Mouse (Mus musculus) Patski (cell line): ENCODE measurements around the gene Gm9918. TPM values are rescaled to one million over a fixed set of nuclear protein-coding genes. Genes with fewer than 3 reads are reported as not detected.

ENCODE experiments used
- ATAC-seq: fragments of 100-300 bp; one replicate; pipeline ENCODE4 v1.8.0; 2021
- CTCF ChIA-PET: fragments of 350-600 bp; sonication (Branson Sonifier 250); formaldehyde crosslinking; loops from one replicate; lab custom pipeline; 2022; ENCODE audit warnings: inconsistent platforms; lab: Charles Lee
- POLR2A ChIA-PET: fragments of 350-600 bp; sonication (Branson Sonifier 250); formaldehyde crosslinking; loops from one replicate; lab custom pipeline; 2022; ENCODE audit warnings: antibody characterized with exemption, inconsistent platforms; lab: Charles Lee
- DNase-seq: peaks from one replicate; pipeline ENCODE4 v3.0.0-alpha.2; 2011; ENCODE audit warnings: low read depth, low spot score
- H3K27me3 ChIP-seq: fragments of 371-371 bp; one replicate; pipeline ENCODE4 v1.5.1; 2021
- CTCF ChIP-seq: fragments of 100-300 bp; IDR thresholded peaks from one replicate; pipeline ENCODE4 v1.5.1; 2021
- in situ Hi-C: fragments of 300-500 bp; cut with MboI; formaldehyde crosslinking; loops from 3 replicates; pipeline ENCODE4 v1.11.1; 2018; ENCODE audit warnings: low pct_unique_long_range_greater_than_20kb, mixed read lengths
- polyA plus RNA-seq: library from polyadenylated mRNA; unstranded; gene quantifications from one replicate; pipeline ENCODE4 v1.2.3, GENCODE M21; 2021

The Gm9918 gene
- polyA plus RNA-seq, 1 experiment from 2014 or later = 0.03 TPM

- POLR2A ChIA-PET = interaction anchor here (1.3 kb wide), 1 partner anchor 14 kb away, joined by 4 read pairs; no protein-coding TSS in a partner anchor
These were observed 25.8 kb upstream of the Gm9918 start for GRCm38 (mm10) chr15:102244306-102245191.

GRCm38 (mm10) chr15:102245461-102245881 lies 24.9 kb upstream of the Gm9918 start:
- no peak for TF ChIP-seq CTCF
- POLR2A ChIA-PET = interaction anchor here (1.3 kb wide), 1 partner anchor 13 kb away, joined by 4 read pairs; no protein-coding TSS in a partner anchor
- H3K27me3 ChIP-seq = no peaks in the 10 kb centered on the region
- no peak for DNase-seq
- CTCF ChIA-PET = interaction anchor here (1.7 kb wide), 1 partner anchor 21 kb away, joined by 9 read pairs; no protein-coding TSS in a partner anchor
- in situ Hi-C loops = no loop called here
- no peak for ATAC-seq

More at GRCm38 (mm10) chr15:102244306-102245191, 25.8 kb upstream of the Gm9918 start:
- TF ChIP-seq CTCF = no peak
- no peak for DNase-seq
- no peaks in the 10 kb centered on the region for H3K27me3 ChIP-seq
- CTCF ChIA-PET = no interaction called here
- ATAC-seq = no peak
- in situ Hi-C loops = no loop called here

DNA sequence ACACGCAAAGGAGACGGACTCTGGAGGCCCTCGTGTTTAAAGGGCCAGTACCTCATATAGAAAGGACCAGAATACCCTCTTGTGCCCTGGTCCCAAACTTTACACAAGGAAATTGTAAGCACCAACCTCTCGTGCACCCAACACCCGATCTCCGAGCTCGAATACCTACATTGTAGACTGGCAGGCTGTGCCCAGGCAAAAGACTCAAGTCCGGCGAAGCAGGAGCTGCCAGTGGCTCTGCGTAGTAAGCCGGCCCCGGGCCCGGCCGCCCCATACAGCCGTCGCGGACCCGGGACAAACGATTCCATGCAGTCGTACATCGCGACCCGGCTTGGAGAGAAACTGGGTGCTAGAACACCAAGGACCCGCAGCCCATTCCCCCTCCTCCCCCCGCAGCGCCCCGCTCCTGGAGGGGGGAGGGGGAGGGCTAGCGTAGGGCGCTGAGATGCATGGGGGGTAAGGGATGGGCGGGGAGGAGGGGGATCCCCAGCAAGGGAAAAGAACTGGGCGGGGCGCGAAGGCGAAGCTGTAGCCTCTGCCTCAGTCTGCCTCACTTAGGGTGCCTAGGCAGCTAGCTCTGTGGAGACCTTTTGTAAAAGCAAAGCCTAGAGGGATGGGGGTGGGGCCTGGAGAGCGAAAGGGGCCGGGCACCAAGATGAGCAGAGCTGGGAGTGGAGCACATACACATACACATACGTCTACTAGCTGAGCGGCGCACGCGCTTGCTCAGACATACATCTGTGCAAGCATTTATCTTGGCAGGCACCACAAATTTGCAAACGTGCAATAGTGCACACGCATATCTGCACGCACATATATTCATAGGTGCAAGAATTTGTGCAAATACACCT lies 24.2 kb upstream of the Gm9918 start:
- peak; percentile 42 for ATAC-seq
- POLR2A ChIA-PET = interaction anchor here (0.8 to 1.3 kb wide), 3 partner anchors 12 to 33 kb away, joined by 3 to 4 read pairs (median 4); partner anchors contain the start of gene Mfsd5
- TF ChIP-seq CTCF = no peak
- DNase-seq = no peak
- CTCF ChIA-PET = interaction anchor here (0.7 to 1.7 kb wide), 2 partner anchors 22 to 42 kb away, joined by 3 to 9 read pairs; partner anchors contain the start of gene Csad
- in situ Hi-C loops = no loop called here
- no peaks in the 10 kb centered on the region for H3K27me3 ChIP-seq

GRCm38 (mm10) chr15:102246866-102247251 lies 23.5 kb upstream of the Gm9918 start:
- in situ Hi-C loops = no loop called here
- POLR2A ChIA-PET = interaction anchor here (0.8 to 1.0 kb wide), 2 partner anchors 22 to 32 kb away, joined by 3 to 4 read pairs; partner anchors contain the start of gene Mfsd5
- no peak for TF ChIP-seq CTCF
- ATAC-seq (peak; percentile 48), DNase-seq (peak; percentile 85)
- H3K27me3 ChIP-seq = no peaks in the 10 kb centered on the region
- CTCF ChIA-PET = interaction anchor here (1.7 kb wide), 1 partner anchor 23 kb away, joined by 9 read pairs; no protein-coding TSS in a partner anchor

GRCm38 (mm10) chr15:102247252-102248130 lies 22.9 kb upstream of the Gm9918 start:
- CTCF ChIA-PET = interaction anchor here (1.7 kb wide), 1 partner anchor 23 kb away, joined by 9 read pairs; no protein-coding TSS in a partner anchor
- DNase-seq (no peak), ATAC-seq (peak; percentile 38)
- TF ChIP-seq CTCF = no peak
- POLR2A ChIA-PET = interaction anchor here (0.9 to 1.1 kb wide), 2 partner anchors 9 to 11 kb away, joined by 3 to 6 read pairs; partner anchors contain the start of gene Rarg
- no peaks in the 10 kb centered on the region for H3K27me3 ChIP-seq
- in situ Hi-C loops = no loop called here

GRCm38 (mm10) chr15:102248131-102248811 lies 22.1 kb upstream of the Gm9918 start:
- ChIA-PET POLR2A (interaction anchor here (0.6 to 1.1 kb wide), 4 partner anchors 8 to 54 kb away, joined by 3 to 6 read pairs (median 4); partner anchors contain the start of gene Rarg), CTCF (no interaction called here)
- TF ChIP-seq CTCF = no peak
- in situ Hi-C loops = no loop called here
- H3K27me3 ChIP-seq = no peaks in the 10 kb centered on the region
- DNase-seq (no peak), ATAC-seq (no peak)

DNA sequence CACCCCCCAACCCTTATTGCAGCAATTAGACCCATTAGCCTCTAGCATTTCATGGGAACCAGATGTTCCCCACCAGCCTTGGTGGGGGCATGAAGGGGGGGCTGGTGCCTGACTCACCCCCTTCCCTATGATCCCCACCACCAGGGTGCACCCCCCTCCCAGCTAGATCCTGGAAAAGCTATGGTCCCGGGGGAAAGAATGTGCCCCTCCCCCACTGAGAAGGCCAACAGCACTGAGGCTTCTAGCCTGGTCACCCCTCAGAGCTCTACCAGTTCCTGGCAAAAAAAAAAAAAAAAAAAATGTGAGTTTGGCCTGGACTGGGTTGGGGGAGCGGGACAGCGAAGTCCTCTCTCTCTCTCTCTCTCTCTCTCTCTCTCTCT lies 21.6 kb upstream of the Gm9918 start:
- CTCF ChIA-PET = no interaction called here
- in situ Hi-C loops = no loop called here
- ATAC-seq (no peak), DNase-seq (no peak)
- H3K27me3 ChIP-seq = no peaks in the 10 kb centered on the region
- POLR2A ChIA-PET = interaction anchor here (0.6 kb wide), 2 partner anchors 23 to 55 kb away, joined by 3 to 5 read pairs; no protein-coding TSS in a partner anchor
- no peak for TF ChIP-seq CTCF

GRCm38 (mm10) chr15:102249251-102249691 lies 21.1 kb upstream of the Gm9918 start:
- POLR2A ChIA-PET = no interaction called here
- CTCF ChIA-PET = no interaction called here
- DNase-seq (no peak), ATAC-seq (no peak)
- in situ Hi-C loops = no loop called here
- H3K27me3 ChIP-seq = no peaks in the 10 kb centered on the region
- no peak for TF ChIP-seq CTCF

DNA sequence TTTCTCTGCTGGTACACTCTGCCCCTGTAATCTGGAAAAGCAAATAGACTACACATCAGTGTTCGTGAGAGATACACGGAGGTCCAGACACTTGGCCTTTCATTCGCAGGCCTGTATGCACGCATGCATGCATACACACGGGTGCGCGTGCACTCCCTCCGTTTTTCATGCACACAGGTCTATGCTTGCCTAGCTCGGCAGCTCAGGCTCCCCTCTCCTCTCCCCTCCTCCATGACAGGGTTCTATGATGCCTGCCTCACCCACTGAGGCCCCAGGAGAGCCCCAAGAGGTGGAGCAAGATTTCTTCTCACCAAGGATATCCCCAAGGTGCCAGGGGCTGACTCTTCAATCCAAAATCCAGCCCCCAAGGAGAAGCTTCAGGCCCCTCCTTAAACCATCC lies 20.4 kb upstream of the Gm9918 start:
- TF ChIP-seq CTCF = no peak
- ChIA-PET POLR2A (no interaction called here), CTCF (no interaction called here)
- DNase-seq = no peak
- in situ Hi-C loops = no loop called here
- no peaks in the 10 kb centered on the region for H3K27me3 ChIP-seq
- ATAC-seq = no peak
